Mouse (Mus musculus): Measurements from ENCODE around the gene Smoc2.
A peak's percentile ranks its signal among the peaks of the same experiment; 100 is the strongest.

Gene Smoc2

DNA sequence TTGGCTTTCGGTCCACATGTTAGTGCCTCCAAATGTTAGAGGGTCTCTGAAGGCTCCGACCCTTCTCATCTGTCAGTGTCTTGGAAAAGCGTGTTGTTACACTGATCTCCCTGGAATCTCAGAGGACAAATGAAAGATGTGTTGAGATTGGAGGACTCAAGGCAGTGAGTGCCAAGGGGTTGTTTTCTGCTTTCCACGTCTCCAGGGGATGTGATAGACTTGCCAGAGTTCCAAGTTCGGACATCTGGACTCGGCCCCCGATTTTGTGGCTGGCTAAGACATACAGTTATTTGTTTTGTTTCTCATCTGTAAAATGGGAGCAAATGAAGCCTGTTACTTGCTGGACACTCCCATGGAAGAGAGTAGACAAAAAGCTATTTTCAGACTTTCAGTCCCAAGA is 2.0 kb upstream of the Smoc2 start:
- no peak for DNase-seq (ENCODE audit: low spot score)

DNA sequence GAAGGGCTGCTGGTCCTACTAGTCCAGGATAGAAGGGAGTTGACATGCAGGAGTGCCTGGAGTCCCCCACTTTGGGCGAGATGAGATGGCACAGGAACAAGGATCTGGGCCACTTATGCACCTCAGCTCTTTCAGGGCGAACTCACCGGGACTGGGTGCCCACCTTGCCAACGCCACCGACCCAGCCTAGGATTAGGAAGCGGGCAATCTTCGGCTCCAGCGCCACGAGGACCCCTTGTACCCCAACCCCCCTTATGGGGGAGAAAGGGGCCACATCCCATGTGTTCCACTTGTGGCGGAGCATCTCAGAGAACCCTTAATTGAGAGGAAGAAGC is 627 bp downstream of the Smoc2 start:
- DNase-seq (ENCODE audit: low spot score): no peak

DNA sequence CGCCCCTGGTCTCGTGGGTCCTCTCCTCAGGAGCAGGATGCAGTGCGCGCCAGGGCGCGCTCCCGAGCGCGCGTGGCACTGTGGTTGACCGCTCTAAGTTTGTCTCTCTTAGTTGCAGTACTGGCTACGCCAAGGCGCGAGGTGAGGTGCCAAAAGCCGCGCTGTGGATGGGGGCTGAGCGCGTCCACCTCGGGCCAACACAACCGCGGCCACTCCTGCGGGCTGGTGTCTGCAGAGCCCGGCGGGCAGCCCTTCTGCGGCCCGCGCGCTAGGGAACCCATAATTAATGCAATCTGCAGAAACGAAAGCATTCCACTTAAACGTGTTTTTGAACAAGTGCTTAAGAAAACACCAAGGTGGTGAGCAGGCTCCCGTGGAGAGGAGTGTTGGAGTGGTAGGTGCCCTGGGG is 1.1 kb downstream of the Smoc2 start:
- DNase-seq (ENCODE audit: low spot score): no peak

DNA sequence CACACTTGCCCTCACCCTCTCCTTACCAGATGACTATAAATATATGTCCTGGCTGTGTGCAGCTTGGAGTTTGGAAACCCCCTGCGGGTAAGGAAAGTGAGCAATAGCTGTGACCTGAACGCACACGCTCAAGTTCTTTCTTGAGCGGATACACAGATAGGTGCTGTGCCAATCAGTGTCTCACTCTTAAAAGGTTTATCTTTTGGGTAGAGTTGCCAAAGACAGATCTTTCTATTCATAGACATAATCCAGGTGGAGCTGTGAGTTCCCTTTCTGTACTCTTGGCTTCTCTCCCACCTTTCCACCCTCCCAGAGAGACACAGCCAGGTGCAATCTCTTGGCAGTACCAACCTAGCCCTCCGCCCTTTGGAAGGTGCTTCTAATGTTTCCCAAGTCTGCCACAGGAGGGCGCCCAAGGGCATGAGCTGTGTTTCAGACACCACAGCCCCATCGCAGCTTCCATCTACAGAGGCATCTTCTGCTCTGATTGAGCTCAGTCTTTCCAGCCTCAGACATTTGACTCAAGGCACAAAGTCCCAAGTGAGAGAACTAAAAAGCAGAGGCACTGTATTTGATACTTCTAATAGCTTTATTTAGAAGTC is 8.8 kb downstream of the Smoc2 start:
- DNase-seq (ENCODE audit: low spot score): peak; percentile 38

DNA sequence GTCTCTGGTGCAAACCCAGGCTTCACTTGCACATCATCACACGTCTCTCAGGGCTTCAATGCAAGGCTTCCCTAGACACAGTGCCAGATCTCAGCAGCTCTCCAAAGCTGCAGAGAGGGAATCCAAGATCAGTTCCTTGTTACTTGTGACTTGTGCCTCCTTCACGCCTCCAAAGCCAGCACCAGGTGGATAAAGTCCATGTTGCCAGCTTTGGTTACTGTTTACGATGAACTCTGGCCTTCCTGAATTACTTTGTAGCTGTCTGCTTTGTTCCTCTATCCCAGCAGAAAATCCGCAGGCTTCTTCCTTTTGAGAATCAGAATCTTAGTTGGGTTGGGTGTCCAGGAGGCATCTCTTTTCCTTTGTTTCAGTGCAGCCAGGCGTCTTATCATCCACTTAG is 14.3 kb downstream of the Smoc2 start:
- DNase-seq (ENCODE audit: low spot score): no peak

DNA sequence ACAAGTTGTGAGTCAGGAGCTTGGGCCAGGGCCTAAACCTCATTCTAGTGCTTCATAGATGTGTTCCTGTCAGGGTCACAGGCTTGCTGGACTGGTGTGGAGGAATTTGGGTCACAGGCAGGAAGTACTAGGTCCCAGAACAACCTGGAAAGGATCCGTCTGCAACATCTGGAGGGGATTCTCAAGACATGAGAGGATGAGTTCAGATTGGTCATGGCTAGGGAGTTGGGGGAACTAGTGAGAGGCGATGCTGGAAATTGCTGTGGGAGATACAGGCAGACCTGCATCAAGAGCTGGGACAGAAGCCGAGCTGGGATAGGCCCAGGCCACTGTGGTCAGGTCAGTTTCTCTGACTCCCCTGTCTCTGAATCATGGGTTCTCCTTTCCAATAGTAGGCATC is 15.8 kb downstream of the Smoc2 start:
- no peak for DNase-seq (ENCODE audit: low spot score)

DNA sequence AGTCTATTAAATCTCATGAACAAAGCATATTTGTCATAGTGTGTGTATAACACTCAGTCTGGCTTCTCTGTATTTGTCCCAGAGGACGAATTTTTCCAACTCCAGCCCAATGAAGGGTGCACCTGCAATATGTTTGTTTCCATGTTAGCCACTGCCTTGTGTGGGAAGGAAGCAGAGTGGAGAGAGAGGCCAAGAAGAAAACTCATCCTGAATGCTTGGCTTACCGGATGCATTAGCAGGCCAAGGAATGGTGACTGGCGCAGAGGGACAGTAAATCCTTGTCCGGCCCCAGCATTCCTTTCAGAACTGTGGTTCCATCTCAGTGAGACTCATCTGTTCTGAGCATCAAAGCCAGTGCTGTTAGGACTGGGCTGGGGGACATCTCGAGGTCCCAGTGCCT is 21.1 kb downstream of the Smoc2 start:
- no peak for DNase-seq (ENCODE audit: low spot score)

DNA sequence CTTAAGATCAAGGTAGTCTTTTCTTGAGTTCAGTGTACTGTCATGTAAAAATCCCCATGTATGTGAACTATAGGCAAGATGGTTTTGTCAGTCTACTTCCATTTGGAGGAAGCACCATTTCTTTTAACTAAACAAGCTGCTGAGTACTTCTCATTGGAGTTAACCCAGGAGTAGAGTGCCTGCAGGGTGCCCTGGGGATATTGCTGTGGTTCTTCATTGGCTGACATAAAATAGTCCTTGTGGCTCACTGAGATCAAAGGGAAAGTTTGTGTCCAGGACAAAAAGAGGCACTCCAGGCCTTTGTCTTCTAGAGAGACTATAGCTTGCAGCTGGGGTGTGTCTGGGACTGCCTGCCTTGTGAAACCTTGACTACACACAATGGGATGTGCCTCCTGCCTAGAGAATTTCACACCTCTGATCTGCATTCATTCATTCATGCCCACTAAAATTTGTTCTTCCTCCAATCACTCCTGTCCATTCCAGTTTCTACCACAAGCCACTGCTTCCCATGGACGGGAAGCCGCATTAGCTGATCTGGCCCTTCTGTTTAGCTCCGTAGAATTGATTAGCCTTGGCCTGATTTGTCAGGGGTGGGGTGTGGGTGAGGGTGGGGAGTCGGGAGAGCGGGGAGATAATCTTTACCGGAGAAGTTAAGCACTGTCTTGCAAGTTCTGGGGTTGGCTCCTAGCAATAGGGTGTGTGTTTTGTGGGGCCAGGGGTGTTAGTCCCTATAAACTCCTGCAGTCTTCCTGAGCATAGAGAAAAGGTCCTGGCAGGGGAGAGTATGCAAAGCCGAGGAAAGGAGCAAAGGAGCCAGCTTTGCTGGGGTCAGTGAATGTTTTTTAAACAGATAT is 22.4 kb downstream of the Smoc2 start:
- no peak for DNase-seq (ENCODE audit: low spot score)

DNA sequence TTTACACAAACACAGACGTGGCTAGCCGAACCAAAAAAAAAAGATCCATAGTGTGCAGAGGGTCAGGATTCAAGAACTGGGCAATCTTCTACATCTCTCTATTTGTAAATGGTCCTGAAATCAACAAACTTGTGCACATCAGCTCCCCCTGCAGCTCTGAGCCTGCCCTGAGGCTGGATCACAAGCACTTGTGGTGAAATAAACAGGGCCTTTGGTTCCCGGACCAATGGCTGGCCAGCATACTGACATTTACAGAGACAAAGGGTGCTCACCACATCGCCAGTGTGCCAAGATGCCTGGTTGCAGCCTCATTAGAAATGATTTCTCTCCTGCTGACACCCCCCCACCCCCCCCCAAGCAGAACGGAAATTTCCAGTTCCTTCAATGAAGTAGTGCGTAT is 23.1 kb downstream of the Smoc2 start:
- DNase-seq (ENCODE audit: low spot score): no peak

DNA sequence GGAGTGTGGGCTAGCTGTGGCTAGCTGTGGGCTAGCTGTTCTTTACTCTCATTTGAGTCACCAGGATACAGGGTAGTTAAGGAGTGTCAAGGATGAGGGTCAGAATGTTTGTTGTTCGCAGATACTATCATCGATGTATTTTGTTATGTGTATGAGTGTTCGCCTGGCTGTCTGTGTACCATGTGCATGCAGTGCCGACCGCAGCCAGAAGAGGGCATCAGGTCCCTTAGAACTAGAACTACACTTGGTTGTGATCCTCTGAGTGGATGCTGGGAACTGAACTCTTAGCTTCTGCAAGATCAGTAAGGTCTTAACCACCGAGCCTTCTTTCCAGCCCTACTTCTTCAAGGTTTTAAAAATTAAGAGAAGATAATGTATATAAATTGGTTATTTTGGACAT is 24.4 kb downstream of the Smoc2 start:
- DNase-seq (ENCODE audit: low spot score): no peak

DNA sequence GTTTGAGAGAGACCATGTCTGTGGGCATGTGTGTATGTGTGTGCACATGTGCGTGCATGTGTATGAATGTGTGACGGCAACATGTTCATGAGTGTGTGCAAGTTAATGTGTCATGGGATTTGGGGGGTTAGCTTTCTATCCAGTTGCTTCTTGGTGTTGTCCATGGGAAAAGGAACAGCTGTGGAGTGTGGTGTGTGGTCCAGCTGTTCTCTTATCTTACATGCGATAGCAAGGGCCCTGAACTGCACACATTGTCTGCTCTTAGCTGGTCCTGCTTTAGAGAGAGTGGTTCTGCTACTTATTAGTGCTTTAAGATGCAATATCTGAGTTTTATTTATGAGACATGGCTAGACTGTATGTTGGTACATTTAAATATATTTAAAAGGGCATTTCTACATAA is 30.6 kb downstream of the Smoc2 start:
- no peak for DNase-seq (ENCODE audit: low spot score)

DNA sequence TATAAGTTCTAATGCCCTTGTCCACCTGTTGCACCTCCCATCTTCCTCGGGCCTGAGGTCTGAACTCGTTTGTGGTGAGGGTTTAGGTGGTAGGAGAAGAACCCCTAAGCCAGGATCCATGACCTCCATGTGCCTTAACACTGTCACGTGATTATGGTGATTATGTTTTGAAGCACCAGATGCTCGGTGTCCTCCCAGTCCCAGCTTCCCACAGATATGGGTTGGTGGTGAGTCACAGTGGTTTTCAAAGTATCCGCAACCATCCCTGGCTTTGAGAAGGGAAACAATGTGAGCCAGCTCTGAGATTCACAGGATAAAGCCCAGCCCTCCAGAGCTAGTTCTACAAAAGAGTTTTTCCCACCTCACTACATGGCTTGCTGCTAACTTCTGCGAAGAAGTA is 33.1 kb downstream of the Smoc2 start:
- no peak for DNase-seq (ENCODE audit: low spot score)

DNA sequence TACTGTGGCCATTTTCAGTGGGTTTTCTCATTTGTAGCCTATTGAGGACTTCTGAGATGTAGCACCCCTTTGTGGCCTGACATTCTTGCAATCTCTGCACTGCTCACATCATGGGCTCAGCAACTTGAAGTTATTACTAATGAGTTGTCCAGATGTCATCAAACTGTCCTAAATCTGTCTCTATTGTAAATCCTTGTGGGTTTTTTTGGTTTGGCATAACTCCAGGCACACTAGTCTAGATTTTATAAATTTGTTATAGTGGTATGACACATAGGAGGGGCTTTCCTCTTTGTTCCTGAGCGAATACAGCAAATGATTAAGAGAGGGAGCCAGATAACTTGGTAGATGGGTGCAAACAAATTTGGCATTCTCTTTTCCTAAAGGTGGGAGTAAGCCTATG is 35.0 kb downstream of the Smoc2 start:
- DNase-seq (ENCODE audit: low spot score): no peak

DNA sequence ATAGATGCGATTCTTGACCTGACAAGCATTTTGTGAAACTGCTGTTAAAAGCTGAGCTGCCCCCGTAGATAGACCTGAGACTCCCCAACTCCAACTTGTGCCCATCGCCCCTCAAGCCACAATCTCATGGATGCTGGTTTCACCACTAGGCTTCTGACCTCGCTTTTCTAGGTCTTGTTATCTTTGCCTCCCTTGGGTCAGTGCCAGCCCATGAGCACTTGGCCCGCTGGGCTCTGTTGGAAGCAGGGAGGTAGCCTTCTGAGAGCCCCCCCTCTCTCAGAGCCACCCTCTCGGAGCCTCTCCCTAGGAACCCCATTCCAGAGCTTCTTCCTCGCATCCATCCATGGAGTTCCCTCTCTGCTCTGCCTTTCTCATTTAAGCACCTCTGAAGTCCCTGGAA is 37.2 kb downstream of the Smoc2 start:
- DNase-seq (ENCODE audit: low spot score): no peak

DNA sequence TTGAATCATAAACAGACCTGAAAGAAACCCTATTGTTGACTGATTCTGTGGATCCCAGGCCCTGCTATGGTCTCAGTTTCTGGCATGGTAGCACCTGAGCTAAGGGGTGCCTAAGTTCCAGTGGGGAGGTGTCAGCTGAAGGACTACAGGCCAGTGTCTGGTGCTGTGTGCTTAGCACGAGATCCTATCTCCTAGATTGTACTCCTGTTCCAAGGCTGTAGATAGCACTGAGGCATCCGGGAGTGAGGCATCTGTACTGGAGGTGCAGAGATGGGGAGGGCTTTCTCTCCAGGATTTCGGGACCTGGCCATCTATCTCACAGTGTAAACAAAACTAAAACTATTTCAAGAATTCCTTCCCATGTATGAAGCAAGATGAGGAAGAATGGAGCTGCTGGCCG is 38.1 kb downstream of the Smoc2 start:
- no peak for DNase-seq (ENCODE audit: low spot score)

DNA sequence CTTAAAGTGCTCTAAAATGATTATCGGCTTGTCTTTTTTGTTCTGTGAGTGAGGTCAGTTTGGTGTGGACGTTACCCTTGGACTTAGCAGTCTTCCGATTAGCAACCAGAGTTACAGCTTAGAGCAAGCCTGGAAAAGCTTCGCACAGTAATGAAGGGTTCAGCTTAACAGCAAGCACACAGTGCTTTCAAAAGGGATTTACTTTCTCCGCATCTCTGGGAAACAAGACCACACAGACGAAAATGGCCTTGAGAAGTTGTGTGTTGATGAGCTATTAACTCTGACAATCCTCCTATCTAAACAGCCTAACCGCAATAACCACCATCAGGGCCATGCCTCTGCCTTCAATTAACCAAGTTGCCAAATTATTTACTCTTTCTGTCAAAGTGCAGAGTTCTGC is 46.9 kb downstream of the Smoc2 start:
- DNase-seq (ENCODE audit: low spot score): no peak

DNA sequence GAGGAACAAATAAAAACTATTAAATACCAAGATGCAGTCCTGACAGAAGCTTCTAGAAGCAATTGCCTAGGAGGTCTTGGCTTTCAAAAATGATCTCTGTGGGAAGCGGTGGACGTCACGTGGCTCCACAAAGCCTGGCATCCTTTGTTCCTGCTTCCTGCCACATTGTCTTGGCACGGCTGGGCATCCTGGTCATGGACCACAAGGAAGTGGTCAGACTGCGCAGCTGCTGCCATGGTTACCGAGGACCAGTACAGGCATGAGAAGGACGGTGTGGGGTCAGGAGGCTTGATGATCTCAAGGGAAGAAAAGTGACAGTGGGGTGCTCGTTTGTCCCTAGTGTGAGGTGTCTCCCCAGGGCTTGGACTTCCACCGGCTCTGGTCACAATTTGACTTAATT is 48.7 kb downstream of the Smoc2 start:
- no peak for DNase-seq (ENCODE audit: low spot score)

DNA sequence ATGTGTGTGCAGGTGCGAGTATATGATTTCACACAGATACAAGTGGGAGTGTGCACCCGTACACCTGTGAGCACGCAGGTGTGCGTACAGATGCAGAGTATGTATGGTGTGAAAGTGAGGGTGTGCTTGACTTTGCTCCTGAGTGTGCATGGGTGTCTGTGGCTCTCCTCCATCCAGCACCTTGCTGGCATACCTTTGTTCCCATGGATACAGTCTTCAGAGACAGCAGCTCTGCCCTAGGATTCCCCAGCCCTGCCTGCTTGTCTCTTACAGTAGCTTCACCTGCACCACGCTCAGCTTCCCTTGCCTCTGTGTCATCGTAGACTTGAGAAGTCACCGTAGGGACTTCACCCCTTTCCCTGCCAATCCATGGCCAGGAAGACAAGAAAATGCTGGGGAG is 51.2 kb downstream of the Smoc2 start:
- DNase-seq (ENCODE audit: low spot score): no peak

DNA sequence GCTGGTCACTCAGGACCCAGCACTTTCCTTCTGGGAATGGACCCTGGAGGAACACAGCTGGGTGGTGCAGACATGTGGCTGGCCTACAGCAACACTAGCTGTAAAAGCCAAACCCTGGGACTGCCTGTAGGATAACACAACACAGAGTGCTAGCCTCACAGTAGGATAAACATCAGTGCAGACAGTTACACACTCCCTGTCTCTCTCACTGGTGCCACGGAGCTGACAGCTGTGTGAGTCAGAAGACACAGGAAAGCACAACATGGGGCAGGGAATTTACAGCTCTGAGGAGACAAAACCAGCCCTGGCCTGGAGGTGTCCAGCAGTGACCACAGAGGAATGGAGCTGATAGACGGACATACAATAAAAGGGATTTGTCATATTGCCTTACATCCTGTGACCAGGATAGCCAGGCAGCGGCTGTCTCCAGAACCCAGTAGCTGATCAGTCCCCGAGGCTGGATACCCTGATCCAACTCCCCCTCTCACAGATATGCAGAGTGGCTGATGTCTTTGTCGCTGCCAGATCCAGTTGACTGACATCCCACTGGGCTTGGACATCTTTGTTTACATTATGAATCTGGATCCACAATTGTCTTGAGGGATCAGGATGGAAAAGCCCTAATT is 60.7 kb downstream of the Smoc2 start:
- no peak for DNase-seq (ENCODE audit: low spot score)

DNA sequence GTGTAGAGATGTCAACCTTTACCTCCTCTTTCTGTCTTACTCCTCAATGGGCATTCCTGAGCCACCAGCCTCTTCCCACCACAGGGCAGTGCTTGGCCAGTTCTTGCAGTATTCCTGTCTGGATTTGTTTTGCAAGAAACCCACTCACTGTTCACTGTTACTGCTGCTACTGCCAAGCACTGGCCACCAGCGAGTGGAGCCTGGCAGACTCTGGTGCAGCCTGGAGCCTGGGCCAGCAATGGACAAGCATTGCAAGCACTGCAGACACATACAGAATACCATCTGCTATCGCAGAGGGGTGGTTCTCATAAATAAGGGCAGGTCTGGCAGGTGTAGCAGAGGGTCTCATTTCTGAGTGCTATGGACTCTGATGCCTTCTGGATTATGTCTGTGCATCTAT is 61.4 kb downstream of the Smoc2 start:
- no peak for DNase-seq (ENCODE audit: low spot score)

DNA sequence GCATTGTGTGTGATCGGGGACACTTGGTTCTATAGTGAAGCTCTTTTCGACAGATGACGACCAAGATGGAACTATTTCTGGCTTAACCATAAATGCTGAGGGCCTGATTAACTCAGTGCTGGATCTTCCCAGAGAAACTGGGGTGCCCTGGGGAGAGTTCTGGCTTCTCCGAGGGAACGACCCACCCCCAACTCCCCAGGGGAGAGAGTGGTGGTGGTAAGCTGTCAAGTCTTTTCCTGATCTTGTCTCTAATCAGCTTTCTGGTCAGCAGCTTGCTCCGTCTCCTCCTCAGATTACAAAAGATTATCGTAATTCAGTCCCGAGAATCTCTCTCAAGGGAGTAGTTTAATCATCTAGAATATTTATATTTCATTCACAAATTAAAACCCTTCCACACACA is 63.2 kb downstream of the Smoc2 start:
- no peak for DNase-seq (ENCODE audit: low spot score)

DNA sequence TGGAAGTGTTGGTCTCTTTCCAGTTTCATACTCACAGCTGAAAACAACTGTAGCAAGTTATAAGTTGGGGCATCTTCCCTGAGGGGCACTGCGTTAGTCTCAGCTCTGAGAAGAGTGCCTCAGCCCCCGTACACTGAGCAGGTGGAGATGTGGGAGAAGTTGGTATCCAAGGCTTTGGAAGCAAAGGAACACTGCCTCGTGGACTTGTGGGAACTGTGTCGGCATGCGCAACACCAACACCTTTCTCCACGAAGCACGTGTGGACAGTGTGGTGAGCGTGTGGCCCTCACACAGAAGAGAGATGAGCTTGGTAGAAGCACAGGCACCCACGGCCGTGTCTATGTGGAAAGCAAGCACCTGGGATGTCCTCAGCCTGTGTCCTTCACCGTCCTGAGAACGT is 64.1 kb downstream of the Smoc2 start:
- DNase-seq (ENCODE audit: low spot score): no peak

DNA sequence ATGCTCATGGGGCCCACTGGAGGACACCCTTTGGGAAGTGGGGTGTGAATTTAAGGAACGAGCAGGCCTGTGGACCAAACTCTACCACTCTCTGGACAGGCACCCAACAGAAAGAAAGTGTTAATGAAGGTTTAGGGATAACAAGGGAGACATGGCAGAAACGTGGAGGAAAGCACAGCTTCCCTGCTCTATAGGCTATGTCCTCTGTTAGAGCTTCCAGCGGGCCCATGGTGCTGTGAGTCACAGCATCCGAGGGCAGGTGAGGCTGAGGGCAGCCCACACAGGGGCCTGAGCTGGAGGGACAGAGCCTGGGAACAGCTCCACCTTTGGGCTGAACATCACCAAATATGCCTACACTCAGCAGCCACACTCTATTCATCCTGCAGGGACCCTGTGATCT is 66.2 kb downstream of the Smoc2 start:
- no peak for DNase-seq (ENCODE audit: low spot score)

DNA sequence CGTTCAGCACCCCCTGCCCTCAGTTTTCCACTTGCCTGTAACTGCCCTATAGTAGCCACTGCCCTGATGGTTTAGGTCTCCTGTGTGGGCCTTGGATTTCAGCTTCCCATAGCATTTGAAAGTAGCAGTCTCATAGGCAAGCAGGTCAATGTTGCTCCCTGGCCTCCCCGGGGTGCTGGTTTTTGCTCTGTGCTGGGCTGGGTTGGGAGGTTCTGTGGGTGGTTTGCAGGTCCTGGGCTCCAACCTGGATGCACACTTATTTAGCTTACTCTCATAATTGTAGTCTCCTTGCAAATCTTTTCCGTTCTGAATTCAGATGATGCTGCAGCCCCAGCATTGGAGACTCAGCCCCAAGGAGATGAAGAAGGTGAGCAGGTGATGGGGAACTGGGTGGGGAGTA is 67.6 kb downstream of the Smoc2 start:
- no peak for DNase-seq (ENCODE audit: low spot score)

All from c-Kit-positive CD71-positive TER-119-positive erythroid progenitor cells, embryonic 14.5 days (primary cell).